ENCODE assay signal across 10 mouse cellular contexts in genomic region chr16:90297479-90298425, GRCm38 (mm10). TPM values are rescaled to one million over a fixed set of nuclear protein-coding genes. Genes with fewer than 3 reads are reported as not detected.
DNase-seq lines count a peak whose midpoint lies in the region; ATAC-seq and TF ChIP-seq lines count a peak whose summit lies in the region.
"Had no signal": no experiment of that assay in that cellular context is flagged by ENCODE, and none has a peak within 500 bp of the region (broad histone marks: within the 10 kb centered on the region; RNA-seq: fewer than 3 reads in every experiment).

No protein-coding gene starts in this region.

- H3K9ac ChIP-seq in kidney, embryonic 14.5 days (ENCODE audit: low read depth, low read length), result no peak overlapping the region
- H3K9ac ChIP-seq in forebrain, postnatal 0 days, result no peak overlapping the region; the same call in 1 of the 2 replicates
- H3K9ac ChIP-seq in midbrain, postnatal 0 days (replicated peaks; ENCODE audit: low read length, poor library complexity, severe bottlenecking), result no peak overlapping the region

- TF ChIP-seq CTCF in forebrain, postnatal 0 days (IDR thresholded peaks at IDR 0.05; ENCODE audit: low read depth), result no peak
- no peak for TF ChIP-seq CTCF in midbrain, postnatal 0 days (IDR thresholded peaks at IDR 0.05)

- no peaks in the 10 kb centered on the region for H3K9me3 ChIP-seq in kidney, embryonic 14.5 days (ENCODE audit: control insufficient read depth, low read length)
- H3K9me3 ChIP-seq in forebrain, postnatal 0 days (ENCODE audit: low read length), result no peaks in the 10 kb centered on the region
- H3K9me3 ChIP-seq in midbrain, postnatal 0 days (ENCODE audit: low read length), result no peaks in the 10 kb centered on the region

- H3K27ac ChIP-seq in kidney, embryonic 14.5 days (ENCODE audit: low read depth, low read length), result no peak overlapping the region
- H3K27ac ChIP-seq in forebrain, postnatal 0 days (ENCODE audit: low read depth, low read length), result no peak overlapping the region
- H3K27ac ChIP-seq in midbrain, postnatal 0 days (ENCODE audit: low read depth, low read length), result no peak overlapping the region
- H3K27ac ChIP-seq: left cerebral cortex, adult 2 months had no signal

- H3K27me3 ChIP-seq in kidney, embryonic 14.5 days (ENCODE audit: control insufficient read depth, insufficient read depth, low read length), result no peaks in the 10 kb centered on the region
- no peaks in the 10 kb centered on the region for H3K27me3 ChIP-seq in forebrain, postnatal 0 days (ENCODE audit: insufficient read depth, low read length)
- no peaks in the 10 kb centered on the region for H3K27me3 ChIP-seq in midbrain, postnatal 0 days (ENCODE audit: insufficient read depth, low read length)

- 32% methylated on average over 20 of the region's 22 CpGs for WGBS in kidney, embryonic 14.5 days
- WGBS in forebrain, postnatal 0 days, result 18% methylated on average over 20 of the region's 22 CpGs
- 14% methylated on average over 21 of the region's 22 CpGs for WGBS in midbrain, postnatal 0 days

- H3K4me3 ChIP-seq in kidney, embryonic 14.5 days (ENCODE audit: low read length), result no peak overlapping the region
- H3K4me3 ChIP-seq in forebrain, postnatal 0 days (ENCODE audit: low read depth, low read length), result no peak overlapping the region
- H3K4me3 ChIP-seq in midbrain, postnatal 0 days (ENCODE audit: low read depth, low read length), result no peak overlapping the region
- H3K4me3 ChIP-seq: left cerebral cortex, adult 2 months had no signal

- no peaks in the 10 kb centered on the region for H3K4me1 ChIP-seq in kidney, embryonic 14.5 days (ENCODE audit: control insufficient read depth, insufficient read depth, low read length)
- H3K4me1 ChIP-seq in forebrain, postnatal 0 days (ENCODE audit: insufficient read depth), result no peaks in the 10 kb centered on the region
- no peaks in the 10 kb centered on the region for H3K4me1 ChIP-seq in midbrain, postnatal 0 days (ENCODE audit: insufficient read depth, low read length)

- 0 out of 2 replicates have a peak, but pooled peaks have one; percentile 22 for ATAC-seq in kidney, embryonic 14.5 days (ENCODE audit: low FRiP score, low TSS enrichment)
- ATAC-seq in common myeloid progenitor, adult 5-6 weeks (replicated peaks; ENCODE audit: low read depth, poor library complexity, severe bottlenecking), result peak; percentile 45; the same call in 1 of the 2 replicates
- no peak for ATAC-seq in forebrain, postnatal 0 days
- ATAC-seq in midbrain, postnatal 0 days (ENCODE audit: low FRiP score), result no peak
- ATAC-seq in CD4-positive, CD25-positive, alpha-beta regulatory T cell, adult 4 months, result no peak

- no peaks in the 10 kb centered on the region for H3K36me3 ChIP-seq in kidney, embryonic 14.5 days (ENCODE audit: control insufficient read depth, insufficient read depth, low read length)
- H3K36me3 ChIP-seq in forebrain, postnatal 0 days (ENCODE audit: insufficient read depth), result no peaks in the 10 kb centered on the region
- H3K36me3 ChIP-seq in midbrain, postnatal 0 days (ENCODE audit: insufficient read depth, low read length), result no peaks in the 10 kb centered on the region

- DNase-seq in kidney, postnatal 4 days, result no peak
- DNase-seq in forebrain, postnatal 0 days, result no peak
- no peak for DNase-seq in midbrain, postnatal 0 days (ENCODE audit: low spot score)
- no peak for DNase-seq in cerebellum, adult 11 months
- DNase-seq in urinary bladder, postnatal 14 days (ENCODE audit: low spot score), result no peak
- DNase-seq: gastrocnemius, postnatal 25 days had no signal

- H3K4me2 ChIP-seq in kidney, embryonic 14.5 days (replicated peaks; ENCODE audit: low read depth, low read length), result no peak overlapping the region
- H3K4me2 ChIP-seq in forebrain, postnatal 0 days (ENCODE audit: low read depth), result peak overlapping the region; percentile 10
- peak overlapping the region; percentile 29; the same call in 1 of the 2 replicates for H3K4me2 ChIP-seq in midbrain, postnatal 0 days (ENCODE audit: low read depth, low read length, poor library complexity, severe bottlenecking)

RNA-seq across cellular contexts. Expression of gene Scaf4, which starts 13.4 kb away (rescaled TPM):
- polyA plus RNA-seq in kidney, embryonic 14.5 days (2014; fragmentation: Nextera tagmentation; extraction: Ambion mirVana), result 25.0 and 37.0 TPM in 2 replicates
- 26.9 and 37.2 TPM in 2 replicates for total RNA-seq in common myeloid progenitor, adult 5-6 weeks (2017)
- 10.7 and 15.7 TPM in 2 replicates for total RNA-seq in forebrain, postnatal 0 days (2014; rRNA removed)
- 12.2 and 16.9 TPM in 2 replicates for polyA plus RNA-seq in forebrain, postnatal 0 days (2015; fragmentation: Nextera tagmentation; extraction: Ambion mirVana)
- 10.7 and 25.5 TPM in 2 replicates for total RNA-seq in midbrain, postnatal 0 days (2014; rRNA removed)
- 16.9 and 17.9 TPM in 2 replicates for polyA plus RNA-seq in midbrain, postnatal 0 days (2015; fragmentation: Nextera tagmentation; extraction: Ambion mirVana)
- 10 to 100 TPM in 1 of 2 experiments, 1 to 10 TPM in 1; 9.9 to 11.4 TPM for polyA plus RNA-seq in CD4-positive, CD25-positive, alpha-beta regulatory T cell, adult 4 months (2017; shearing (Covaris generic))

Comparison
In these comparisons a context has a peak if more than half of its experiments do, and no peak if none do; other contexts are left out.
1. ATAC-seq: peak in kidney, embryonic 14.5 days (single experiment) and common myeloid progenitor, adult 5-6 weeks (single experiment); none in forebrain, postnatal 0 days (single experiment), midbrain, postnatal 0 days (single experiment) and CD4-positive, CD25-positive, alpha-beta regulatory T cell, adult 4 months (single experiment).